Mouse (Mus musculus) lung, adult 2 months (tissue): Measurements from ENCODE around the gene Rpl41. TPM values are rescaled to one million over a fixed set of nuclear protein-coding genes. Genes with fewer than 3 reads are reported as not detected.
"Not testable (repeated sequence)": the region's sequence is repeated elsewhere in the genome, so short reads cannot be mapped to it uniquely, and the experiment has no call there.

ENCODE experiments used
- DNase-seq: peaks from one replicate; pipeline ENCODE4 v3.0.0; 2022
- H3K4me1 ChIP-seq: fragments of 200-500 bp; 2 replicates; pipeline ENCODE4 v1.6.1; 2011; ENCODE audit warnings: low read length; ENCODE audit not compliant: control insufficient read depth, insufficient read depth
- H3K4me3 ChIP-seq: fragments of 200-500 bp; replicated peaks from 2 replicates; pipeline ENCODE3; 2011; ENCODE audit warnings: low read depth, mild to moderate bottlenecking, control low read depth, low read length; ENCODE audit errors: extremely low read depth
- CTCF ChIP-seq: fragments of 200-500 bp; IDR thresholded peaks from 2 replicates; pipeline ENCODE4 v1.5.1; 2011; ENCODE audit warnings: mild to moderate bottlenecking, low read length, control low read depth; ENCODE audit not compliant: insufficient read depth
- POLR2A ChIP-seq: fragments of 200-500 bp; IDR thresholded peaks from 2 replicates; pipeline ENCODE4 v1.6.1; 2011; ENCODE audit warnings: low read depth, mild to moderate bottlenecking, control low read depth, low read length, borderline replicate concordance; ENCODE audit errors: extremely low read depth
- WGBS: fragments of 180-500 bp; shearing (Covaris S2); methylation state at CpG from one replicate; pipeline ENCODE4 v1.1.7; 2018; 5-methylcytosine and 5-hydroxymethylcytosine counted together
- polyA plus RNA-seq: library from polyadenylated mRNA; depleted of rRNA; stranded (reverse); fragments of >200 nt; gene quantifications from 2 replicates; pipeline ENCODE4 v1.2.3, GENCODE M21; 2012

Rpl41 gene
- polyA plus RNA-seq, 1 experiment: 1,373 TPM

GRCm38 (mm10) chr10:128563544-128563943 lies 14.4 kb upstream of the Rpl41 start:
- no peaks in the 10 kb centered on the region for H3K4me1 ChIP-seq
- 80% methylated on average over 6 of the region's 6 CpGs for WGBS
- no peak for DNase-seq
- TF ChIP-seq CTCF: no peak
- TF ChIP-seq POLR2A: no peak
- no peak overlapping the region for H3K4me3 ChIP-seq

- TF ChIP-seq POLR2A: no peak
- no peak for TF ChIP-seq CTCF
- DNase-seq: no peak
- no peaks in the 10 kb centered on the region for H3K4me1 ChIP-seq
- no peak overlapping the region for H3K4me3 ChIP-seq
- WGBS: 91% methylated on average over 6 of the region's 6 CpGs
These were observed 7.9 kb upstream of the Rpl41 start for GRCm38 (mm10) chr10:128556963-128557362.

- DNase-seq: no peak
- TF ChIP-seq POLR2A: no peak
- TF ChIP-seq CTCF: no peak
- no peaks in the 10 kb centered on the region for H3K4me1 ChIP-seq
These were observed 7.2 kb upstream of the Rpl41 start for GRCm38 (mm10) chr10:128556286-128556685.

GRCm38 (mm10) chr10:128555567-128555966 lies 6.5 kb upstream of the Rpl41 start:
- DNase-seq, H3K4me1 ChIP-seq, H3K4me3 ChIP-seq: not testable (repeated sequence)
- WGBS: 84% methylated on average over 1 of the region's 1 CpGs

More at GRCm38 (mm10) chr10:128556286-128556685, 7.2 kb upstream of the Rpl41 start:
- no peak overlapping the region for H3K4me3 ChIP-seq

GRCm38 (mm10) chr10:128550144-128550823 lies 1.2 kb upstream of the Rpl41 start:
- DNase-seq, H3K4me3 ChIP-seq, H3K4me1 ChIP-seq: not testable (repeated sequence)
- 86% methylated on average over 11 of the region's 11 CpGs for WGBS

GRCm38 (mm10) chr10:128549682-128550057 lies 565 bp upstream of the Rpl41 start:
- H3K4me1 ChIP-seq, DNase-seq, H3K4me3 ChIP-seq: not testable (repeated sequence)
- WGBS: 56% methylated on average over 6 of the region's 6 CpGs

GRCm38 (mm10) chr10:128548051-128548791 lies 884 bp downstream of the Rpl41 start:
- peak overlapping the region; percentile 86 for H3K4me3 ChIP-seq
- peak; percentile 27 for DNase-seq
- not testable (repeated sequence) for H3K4me1 ChIP-seq
- 3% methylated on average over 30 of the region's 30 CpGs for WGBS

GRCm38 (mm10) chr10:128547361-128548032 lies 1.6 kb downstream of the Rpl41 start, which contains the start of gene Zc3h10:
Zc3h10 (minus strand) TSS chr10:128547774.
- Histone ChIP-seq H3K4me3 (peak within 1 kb of the TSS; percentile 86), H3K4me1 (peaks cover 2% of the 10 kb centered on the region)
- TF ChIP-seq POLR2A: peak; percentile 57
- no peak; the same call in 1 of the 2 replicates for TF ChIP-seq CTCF
- peak; percentile 89 for DNase-seq
- WGBS: under 1% methylated on average over 48 of the region's 50 CpGs

GRCm38 (mm10) chr10:128546787-128547186 lies 2.3 kb downstream of the Rpl41 start:
- Histone ChIP-seq H3K4me1 (peaks cover 2% of the 10 kb centered on the region), H3K4me3 (peak overlapping the region; percentile 70)
- TF ChIP-seq POLR2A (no peak), CTCF (no peak)
- no peak for DNase-seq
- 9% methylated on average over 7 of the region's 7 CpGs for WGBS

GRCm38 (mm10) chr10:128546361-128546760 lies 2.7 kb downstream of the Rpl41 start:
- 5% methylated on average over 4 of the region's 4 CpGs for WGBS
- DNase-seq: no peak
- TF ChIP-seq CTCF (no peak), POLR2A (no peak)
- H3K4me1 ChIP-seq: peaks cover 2% of the 10 kb centered on the region
- peak overlapping the region; percentile 36 for H3K4me3 ChIP-seq
